Mouse (Mus musculus): ENCODE measurements around the gene Gm2916. TPM values are rescaled to one million over a fixed set of nuclear protein-coding genes. Genes with fewer than 3 reads are reported as not detected.

Gene Gm2916
- not detected in 2 replicates for total RNA-seq (2023)

GRCm38 (mm10) chr14:3883872-3884271 is at the start of gene Gm2916:
Gene Gm2916 (plus strand): TSS chr14:3884172.

DNA sequence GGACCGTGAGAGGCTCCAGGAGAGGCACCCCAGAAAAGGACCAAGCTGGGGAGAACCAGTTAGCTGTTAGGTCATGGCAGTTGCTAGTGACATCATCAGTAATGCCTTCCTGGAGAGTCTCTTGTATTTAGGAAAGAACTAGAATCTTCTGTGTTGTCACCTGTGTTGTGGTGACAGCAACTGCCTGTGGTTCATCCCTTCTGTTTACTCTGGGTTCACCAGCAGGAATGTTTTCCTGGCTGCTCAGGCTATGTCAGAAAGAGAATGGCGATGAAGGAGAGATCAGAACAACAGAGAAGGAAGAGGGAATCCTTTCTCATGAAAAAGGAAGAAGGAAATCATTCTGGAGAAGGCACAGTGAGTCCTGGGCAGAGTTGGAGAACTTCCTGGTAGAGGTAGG is 38.0 kb upstream of the Gm2916 start, which contains the start of gene Gm3033:
TSS of gene Gm3033 (plus strand) at position 301 of the 400 bp plus-strand sequence.

DNA sequence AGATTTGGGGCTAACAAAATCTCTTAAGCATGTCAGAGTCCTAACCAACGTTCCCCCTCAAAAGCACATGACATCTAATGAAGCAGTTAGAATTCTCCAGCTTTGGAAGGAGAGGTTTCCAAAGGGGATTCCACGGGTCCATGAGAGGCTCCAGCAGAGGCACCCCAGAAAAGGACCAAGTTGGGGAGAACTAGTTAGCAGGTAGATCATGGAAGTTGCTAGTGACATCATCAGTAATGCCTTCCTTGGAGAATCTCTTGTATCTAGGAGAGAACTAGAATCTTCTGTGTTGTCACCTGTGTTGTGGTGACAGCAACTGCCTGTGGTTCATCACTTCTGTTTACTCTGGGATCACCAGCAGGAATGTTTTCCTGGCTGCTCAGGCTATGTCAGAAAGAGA is 47.5 kb downstream of the Gm2916 start, which contains the start of gene Gm3029:
TSS of gene Gm3029 (plus strand) at position 301 of the 400 bp plus-strand sequence.

GRCm38 (mm10) chr14:3963247-3963646 is 79.3 kb downstream of the Gm2916 start, which contains the start of gene Gm3095:
Gene Gm3095 (plus strand): TSS chr14:3963547.

Other genes with a start within 250 kb of the Gm2916 start
- not detected in 2 replicates for gene Gm3012, start 249.7 kb upstream of the Gm2916 start, total RNA-seq (2023)
- gene Gm3020, start 232.1 kb upstream of the Gm2916 start, total RNA-seq (2023), result not detected in 2 replicates
- gene Gm3043, start 195.4 kb upstream of the Gm2916 start, total RNA-seq (2023), result not detected in 2 replicates
- gene Gm3002, start 74.1 kb upstream of the Gm2916 start, total RNA-seq (2023), result not detected in 2 replicates
- not detected in 2 replicates for gene Gm3033, start 37.9 kb upstream of the Gm2916 start, total RNA-seq (2023)
- gene Gm3029, start 47.6 kb downstream of the Gm2916 start, total RNA-seq (2023), result not detected in 2 replicates
- gene Gm3095, start 79.4 kb downstream of the Gm2916 start, total RNA-seq (2023), result not detected in 2 replicates
- gene Gm3099, start 114.2 kb downstream of the Gm2916 start, total RNA-seq (2023), result not detected in 2 replicates
- not detected in 2 replicates for gene Gm5796, start 139.8 kb downstream of the Gm2916 start, total RNA-seq (2023)
- gene Gm3115, start 199.9 kb downstream of the Gm2916 start, total RNA-seq (2023), result not detected in 2 replicates
- not detected in 2 replicates for gene Gm8108, start 226.4 kb downstream of the Gm2916 start, total RNA-seq (2023)

All from neutrophil, adult 65 days (primary cell).